Mouse (Mus musculus) monocyte, adult 5-6 weeks (primary cell): ENCODE data around the gene Sgip1. TPM values are rescaled to one million over a fixed set of nuclear protein-coding genes. Genes with fewer than 3 reads are reported as not detected.

Source experiments
- ATAC-seq: fragments of 153-309, 156-312 bp; replicated peaks from 2 replicates; pipeline ENCODE4 v1.8.0; 2017; ENCODE audit warnings: mild to moderate bottlenecking; ENCODE audit not compliant: low TSS enrichment, insufficient number of reproducible peaks, severe bottlenecking, poor library complexity, low FRiP score
- total RNA-seq: library from RNA; stranded (forward); fragments of 200-1000, 200-491, 200-594 nt; gene quantifications from 3 replicates; pipeline ENCODE4 v1.2.3, GENCODE M21; 2017

The Sgip1 gene
- 0.19 to 16.6 TPM (median 0.86 TPM) in 3 replicates for total RNA-seq

DNA sequence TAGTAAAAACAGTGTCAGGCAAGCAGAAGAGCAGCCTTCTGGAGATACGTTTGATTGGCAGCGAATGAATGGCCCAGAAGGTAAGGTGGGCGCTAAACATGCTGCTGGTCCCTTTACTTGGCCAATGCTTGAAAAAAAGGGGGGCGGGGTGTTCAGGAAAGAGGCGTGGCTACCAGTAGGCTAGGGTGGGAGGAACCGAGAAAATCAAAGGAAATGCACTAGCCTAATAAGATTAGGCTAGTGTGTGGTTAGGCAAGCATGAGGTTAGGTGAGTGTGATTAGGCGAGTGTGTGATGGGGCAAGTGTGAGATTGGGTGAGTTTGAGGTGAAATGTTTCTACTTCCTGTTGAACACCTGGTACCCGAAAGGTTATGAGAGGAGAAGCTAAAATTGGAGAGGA, at the start of gene Sgip1:
Gene Sgip1, plus strand, starts transcription at position 11 of the 400 bp plus-strand sequence.
- no peak for ATAC-seq

GRCm38 (mm10) chr4:102691402-102691801, 49.7 kb upstream of the Sgip1 start:
- no peak for ATAC-seq

DNA sequence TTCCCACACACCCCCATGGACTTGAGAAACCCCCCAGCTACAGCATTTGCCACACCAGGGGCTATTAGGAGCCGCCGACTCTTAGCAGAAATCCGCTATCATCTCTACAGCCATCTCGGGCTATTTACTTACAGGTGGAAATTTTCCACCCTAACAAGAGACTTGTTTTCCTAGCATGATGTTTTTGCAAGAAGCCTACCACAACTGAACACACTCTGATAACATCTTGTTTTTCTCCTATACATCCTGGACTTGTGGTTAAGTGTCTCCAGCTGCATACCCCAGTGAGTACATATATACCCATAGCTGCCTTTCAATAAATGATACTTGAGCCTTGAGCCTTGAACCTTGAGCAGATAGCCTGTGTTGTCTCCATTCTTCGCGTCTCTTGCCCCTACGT, 43.1 kb upstream of the Sgip1 start:
- no peak for ATAC-seq

DNA sequence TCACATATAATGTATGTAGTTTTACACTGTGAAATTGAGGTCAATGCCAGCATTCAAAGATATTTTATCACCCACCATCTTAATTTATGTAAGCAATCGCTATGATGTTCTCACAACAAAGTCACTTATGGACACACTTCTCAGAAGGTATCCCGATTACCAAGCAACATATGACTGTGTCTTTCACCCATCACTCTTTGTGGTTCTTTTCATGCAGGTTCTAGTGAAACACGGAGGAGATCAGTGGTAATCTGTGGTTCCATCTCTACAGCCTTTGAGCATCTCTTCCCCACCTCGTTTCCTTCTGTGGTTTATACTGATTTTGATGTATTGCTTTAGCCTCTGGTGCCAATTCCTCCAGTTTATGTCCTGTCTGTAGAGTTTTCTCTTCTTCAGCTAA, 29.4 kb upstream of the Sgip1 start:
- ATAC-seq: no peak

DNA sequence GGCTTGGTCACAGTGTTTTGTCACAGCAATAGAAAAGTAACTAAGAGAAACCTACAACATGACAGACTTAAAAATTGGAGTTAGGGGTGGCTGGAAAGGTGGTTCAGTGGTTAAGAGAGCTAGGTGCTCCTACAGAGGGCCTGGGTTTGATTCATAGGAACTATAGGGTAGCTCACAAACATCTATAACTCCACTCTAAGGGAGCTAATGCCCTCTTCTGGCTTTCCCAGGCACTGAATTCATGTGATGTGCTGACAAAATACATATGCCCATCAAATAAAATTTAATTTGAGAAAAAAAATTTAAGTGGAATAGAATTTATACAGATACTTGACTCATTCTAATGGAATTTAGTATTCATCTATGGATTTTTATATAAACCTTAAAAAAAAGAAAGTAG, 25.6 kb upstream of the Sgip1 start:
- ATAC-seq: no peak

- ATAC-seq: no peak
These were observed 23.8 kb upstream of the Sgip1 start for GRCm38 (mm10) chr4:102717123-102717828.

GRCm38 (mm10) chr4:102719535-102719934, 21.6 kb upstream of the Sgip1 start:
- ATAC-seq: no peak

GRCm38 (mm10) chr4:102719951-102720350, 21.1 kb upstream of the Sgip1 start:
- peak; percentile 98 for ATAC-seq

DNA sequence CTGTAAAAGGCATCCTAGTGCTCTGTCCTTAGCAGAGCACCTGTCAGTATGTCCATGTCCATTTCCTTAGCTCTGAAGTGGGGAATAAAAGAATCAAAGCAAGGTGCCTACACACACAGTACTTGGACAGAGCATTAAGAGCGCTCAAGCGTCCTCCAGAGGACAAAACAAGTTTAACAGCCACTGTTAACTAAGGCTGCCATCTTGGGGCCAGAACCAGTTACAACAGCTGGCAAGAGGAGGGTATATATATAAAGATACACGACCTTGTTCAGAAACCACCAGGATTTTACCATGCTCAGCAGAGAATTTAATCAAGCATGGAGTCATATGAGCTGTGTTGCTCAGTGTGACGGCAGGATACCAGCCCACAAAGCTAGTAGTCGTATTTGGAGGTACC, 16.7 kb upstream of the Sgip1 start:
- ATAC-seq: no peak

DNA sequence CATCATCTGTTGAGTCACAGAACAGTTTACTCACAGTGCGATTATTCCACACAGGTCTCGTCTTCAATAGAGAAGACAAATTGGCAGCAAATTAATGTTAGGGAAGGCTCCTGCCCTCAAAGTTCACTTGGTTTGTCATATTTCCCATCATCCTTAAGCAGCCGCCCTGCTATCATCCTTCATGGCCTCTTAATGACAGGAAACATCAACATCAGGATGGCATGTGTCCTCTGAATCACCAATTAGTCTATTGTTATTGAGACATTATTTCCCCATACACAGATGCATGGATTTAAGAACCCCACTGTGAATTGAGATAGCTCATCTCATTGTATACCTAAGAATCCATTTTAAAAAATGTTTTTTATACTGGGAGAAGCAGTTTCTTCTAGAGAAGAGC, 10.1 kb upstream of the Sgip1 start:
- ATAC-seq: no peak

DNA sequence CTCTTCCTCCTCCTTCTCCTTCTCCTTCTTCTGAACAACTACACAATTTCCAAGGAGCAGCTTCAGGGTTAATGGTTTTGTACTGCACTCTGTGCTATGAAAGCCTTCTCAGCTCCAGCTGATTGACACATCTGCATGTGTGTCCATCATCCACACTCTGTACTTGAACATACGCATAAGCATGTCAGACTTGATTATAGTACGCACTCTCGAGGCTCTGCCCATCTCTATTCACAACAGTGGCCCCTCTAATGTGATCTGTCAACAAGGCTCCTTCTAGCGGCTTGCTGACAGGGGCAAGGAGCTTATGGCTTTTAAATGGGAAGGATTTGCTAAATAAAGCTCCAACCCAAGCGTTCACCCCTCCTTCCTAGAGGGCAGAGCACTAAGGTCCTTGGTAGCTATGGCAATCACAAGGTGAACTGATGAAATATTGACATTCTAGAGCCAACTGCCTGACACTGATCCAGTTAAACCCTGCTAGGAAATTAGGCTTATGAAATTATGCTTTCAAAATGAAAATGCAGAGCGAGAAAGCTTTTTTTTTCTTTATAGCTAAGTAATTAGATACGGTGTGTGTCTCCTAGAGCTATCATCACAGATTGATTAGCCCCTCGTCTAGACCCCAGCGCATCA, 7.0 kb upstream of the Sgip1 start:
- no peak for ATAC-seq

GRCm38 (mm10) chr4:102753334-102754090, 12.4 kb downstream of the Sgip1 start:
- 0 out of 2 replicates have a peak, but pooled peaks have one; percentile 35 for ATAC-seq

GRCm38 (mm10) chr4:102759095-102759890, 18.2 kb downstream of the Sgip1 start:
- ATAC-seq: no peak

GRCm38 (mm10) chr4:102760042-102760821, 19.1 kb downstream of the Sgip1 start:
- 0 out of 2 replicates have a peak, but pooled peaks have one; percentile 43 for ATAC-seq

DNA sequence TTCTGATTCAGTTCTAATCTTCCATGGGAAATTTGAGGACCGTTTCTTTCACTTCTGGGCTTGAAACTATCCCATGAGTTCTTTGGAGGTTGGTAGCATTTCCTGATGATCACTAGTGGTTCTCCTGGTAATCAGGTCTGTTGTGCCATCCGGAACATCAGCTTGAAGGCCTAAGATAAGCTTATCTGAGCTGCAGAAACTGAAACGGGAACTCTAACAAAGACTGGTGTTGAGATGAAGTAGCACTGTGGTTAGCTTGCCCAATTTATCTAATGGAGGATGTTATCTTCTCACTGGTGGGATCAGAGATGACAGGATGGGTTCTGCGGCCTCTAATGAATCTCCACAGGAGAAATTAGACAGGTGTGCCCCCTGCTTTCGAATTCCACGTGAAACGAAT, 21.0 kb downstream of the Sgip1 start:
- ATAC-seq: no peak

- no peak for ATAC-seq
These were observed 28.0 kb downstream of the Sgip1 start for GRCm38 (mm10) chr4:102769070-102769469.

- ATAC-seq: no peak
These were observed 28.8 kb downstream of the Sgip1 start for GRCm38 (mm10) chr4:102769936-102770335.
